Mouse (Mus musculus) heart, embryonic 15.5 days (tissue): Measurements from ENCODE around the gene Mrpl16. TPM values are rescaled to one million over a fixed set of nuclear protein-coding genes. Genes with fewer than 3 reads are reported as not detected.

Experiments
- ATAC-seq: fragments of 200-750 bp; cut with Nextera tagmentation; replicated peaks from 2 replicates; pipeline ENCODE4 v1.8.0; 2017; ENCODE audit warnings: low read depth, moderate TSS enrichment; ENCODE audit not compliant: insufficient number of reproducible peaks, insufficient read depth, low FRiP score
- H3K27ac ChIP-seq: fragments of 300-500 bp; sonication (generic); 2 replicates; pipeline ENCODE4 v1.5.1; 2015; ENCODE audit warnings: mild to moderate bottlenecking, inconsistent platforms
- H3K27me3 ChIP-seq: fragments of 300-500 bp; sonication (generic); 2 replicates; pipeline ENCODE4 v1.6.1; 2015; ENCODE audit warnings: inconsistent platforms
- H3K36me3 ChIP-seq: fragments of 300-500 bp; sonication (generic); 2 replicates; pipeline ENCODE4 v1.6.1; 2015; ENCODE audit warnings: mild to moderate bottlenecking, inconsistent platforms
- H3K4me1 ChIP-seq: fragments of 300-500 bp; sonication (generic); replicated peaks from 2 replicates; pipeline ENCODE4 v1.6.1; 2015; ENCODE audit warnings: inconsistent platforms
- H3K4me2 ChIP-seq: fragments of 300-500 bp; sonication (generic); 2 replicates; pipeline ENCODE4 v1.6.1; 2015; ENCODE audit warnings: inconsistent platforms, mild to moderate bottlenecking, moderate library complexity
- H3K4me3 ChIP-seq: fragments of 300-500 bp; sonication (generic); 2 replicates; pipeline ENCODE4 v1.5.1; 2015; ENCODE audit warnings: mild to moderate bottlenecking, inconsistent platforms
- H3K9ac ChIP-seq: fragments of 300-500 bp; sonication (generic); 2 replicates; pipeline ENCODE4 v1.6.1; 2015; ENCODE audit warnings: mild to moderate bottlenecking, inconsistent platforms
- H3K9me3 ChIP-seq: fragments of 300-500 bp; sonication (generic); replicated peaks from 2 replicates; pipeline ENCODE4 v1.6.1; 2016; ENCODE audit warnings: inconsistent platforms
- WGBS: fragments of 180-500 bp; shearing (Covaris S2); methylation state at CpG from one replicate; pipeline ENCODE4 v1.1.7; 2015; ENCODE audit warnings: mixed read lengths; 5-methylcytosine and 5-hydroxymethylcytosine counted together
- polyA plus RNA-seq: library from polyadenylated mRNA; unstranded; fragments of >200 nt; fragmentation: Nextera tagmentation; extraction: Ambion mirVana; gene quantifications from 2 replicates; pipeline ENCODE4 v1.2.1, GENCODE M21; 2015

Gene Mrpl16
- polyA plus RNA-seq, 1 experiment from 2014 or later, result 66.6 TPM

DNA sequence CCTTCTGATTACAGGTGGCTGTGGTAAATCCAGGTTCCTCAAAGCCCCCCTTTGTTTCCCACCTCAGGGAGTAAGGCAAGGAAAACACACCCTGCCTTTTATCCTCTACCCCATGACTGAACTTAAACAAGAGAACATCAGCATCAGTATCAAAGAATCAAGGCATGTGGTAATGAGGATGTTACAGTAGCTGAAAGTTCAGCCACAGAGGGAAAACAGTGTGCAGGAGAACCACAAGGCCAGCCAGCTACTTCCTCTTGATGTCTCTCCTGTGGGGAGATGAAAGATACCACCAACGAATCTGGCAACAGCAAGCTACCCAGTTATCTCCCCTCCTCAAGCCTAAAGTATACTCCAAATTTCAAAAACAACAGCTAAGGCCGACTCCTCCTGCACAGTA lies 37.1 kb downstream of the Mrpl16 start:
- WGBS, result 43% methylated on average over 2 of the region's 2 CpGs

DNA sequence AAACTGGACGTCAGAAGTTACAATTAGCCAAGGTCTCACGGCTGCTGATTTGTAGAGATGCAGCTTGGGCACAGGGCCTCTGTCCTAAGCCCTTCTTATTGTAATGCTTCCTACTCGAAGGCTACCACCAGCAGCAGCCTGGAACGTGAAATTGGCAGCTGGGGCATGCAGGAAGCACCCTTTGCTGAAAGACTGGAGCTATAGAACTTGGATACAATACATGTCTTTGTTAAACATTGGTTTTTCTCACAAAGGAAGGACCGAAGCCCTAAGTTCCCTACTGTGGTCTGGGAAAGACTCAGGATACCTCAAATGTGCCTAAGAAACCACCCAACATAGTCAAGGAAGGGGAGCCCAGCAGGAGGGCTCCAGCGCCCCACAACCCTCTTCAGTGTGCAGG lies 37.6 kb downstream of the Mrpl16 start:
- no peak overlapping the region for H3K27ac ChIP-seq
- no peak overlapping the region for H3K9ac ChIP-seq
- H3K4me1 ChIP-seq, result peaks cover 8% of the 10 kb centered on the region; the same call in 1 of the 2 replicates
- ATAC-seq, result no peak
- no peaks in the 10 kb centered on the region for H3K36me3 ChIP-seq
- WGBS, result 65% methylated on average over 6 of the region's 6 CpGs
- no peak overlapping the region for H3K4me2 ChIP-seq
- H3K27me3 ChIP-seq, result no peaks in the 10 kb centered on the region
- H3K9me3 ChIP-seq, result no peaks in the 10 kb centered on the region
- H3K4me3 ChIP-seq, result no peak overlapping the region

More for the DNA sequence above, 37.1 kb downstream of the Mrpl16 start:
- H3K9me3 ChIP-seq, result no peaks in the 10 kb centered on the region
- H3K4me3 ChIP-seq, result no peak overlapping the region
- H3K9ac ChIP-seq, result no peak overlapping the region
- peaks cover 7% of the 10 kb centered on the region; the same call in 1 of the 2 replicates for H3K4me1 ChIP-seq
- no peak for ATAC-seq
- H3K27ac ChIP-seq, result no peak overlapping the region
- H3K4me2 ChIP-seq, result no peak overlapping the region
- H3K27me3 ChIP-seq, result no peaks in the 10 kb centered on the region
- no peaks in the 10 kb centered on the region for H3K36me3 ChIP-seq

DNA sequence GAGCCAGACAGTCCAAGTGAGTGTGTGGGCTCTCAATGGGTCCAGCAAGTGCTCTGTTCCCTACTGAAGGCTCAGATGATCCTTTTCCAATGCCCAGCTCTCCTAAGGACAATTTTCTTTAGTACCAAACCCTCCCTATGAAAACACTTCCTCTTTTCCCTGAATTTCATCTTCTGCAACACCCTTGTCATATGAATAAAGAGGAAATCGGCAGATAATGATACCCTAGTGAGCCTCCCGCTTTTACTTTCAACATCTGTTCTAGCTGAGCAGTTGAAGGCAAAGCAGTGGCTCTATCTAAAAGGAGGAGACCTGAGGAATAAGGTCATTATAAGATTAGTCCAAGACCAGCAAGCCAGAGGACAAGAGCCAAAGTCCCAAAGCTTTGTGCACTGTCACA lies 38.3 kb downstream of the Mrpl16 start:
- H3K27ac ChIP-seq, result no peak overlapping the region
- H3K4me3 ChIP-seq, result no peak overlapping the region
- H3K9me3 ChIP-seq, result no peaks in the 10 kb centered on the region
- H3K27me3 ChIP-seq, result no peaks in the 10 kb centered on the region
- H3K9ac ChIP-seq, result no peak overlapping the region
- 81% methylated on average over 2 of the region's 2 CpGs for WGBS
- H3K4me2 ChIP-seq, result no peak overlapping the region
- H3K4me1 ChIP-seq, result peaks cover 8% of the 10 kb centered on the region; the same call in 1 of the 2 replicates
- ATAC-seq, result no peak
- H3K36me3 ChIP-seq, result no peaks in the 10 kb centered on the region

DNA sequence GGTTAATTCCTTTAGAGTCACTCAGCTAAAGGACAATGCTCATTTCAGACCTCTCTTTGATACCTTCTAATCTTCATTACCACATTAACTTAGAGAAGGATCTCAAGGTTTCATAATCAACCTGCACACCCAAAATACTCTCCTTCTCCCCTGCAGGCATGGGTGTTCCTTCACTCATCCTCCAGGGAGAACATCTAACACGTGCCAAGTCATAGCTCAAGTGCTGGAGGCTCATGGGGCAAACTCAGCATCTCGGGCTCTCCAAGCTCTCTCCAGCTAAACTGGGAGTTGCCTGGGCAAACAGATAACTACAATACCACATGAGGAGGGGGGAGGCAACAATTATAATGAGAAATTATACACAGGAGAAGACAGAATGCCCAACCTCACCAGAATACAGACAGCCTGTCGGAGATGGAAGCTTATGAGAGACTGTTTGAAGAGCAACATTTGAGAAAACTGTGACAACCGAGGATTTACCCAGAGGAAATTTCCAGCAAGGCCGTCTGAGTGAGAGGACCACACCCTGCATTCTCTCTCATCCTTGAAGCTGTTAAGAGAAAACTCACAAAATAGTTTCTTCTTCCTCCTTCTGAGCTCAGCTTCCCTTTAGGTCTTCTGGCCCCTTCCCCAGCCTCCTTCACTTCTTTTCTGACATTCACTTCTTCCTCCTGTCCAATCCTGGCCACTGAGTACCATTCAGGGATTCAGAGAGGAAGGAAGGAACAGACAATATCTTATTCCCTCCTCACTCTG lies 40.0 kb downstream of the Mrpl16 start:
- Histone ChIP-seq H3K4me3 (no peak overlapping the region), H3K4me1 (peaks cover 8% of the 10 kb centered on the region), H3K27me3 (0 out of 2 replicates have a peak, but pooled peaks cover 3% of the 10 kb centered on the region), H3K36me3 (no peaks in the 10 kb centered on the region), H3K4me2 (no peak overlapping the region), H3K27ac (no peak overlapping the region), H3K9ac (no peak overlapping the region), H3K9me3 (no peaks in the 10 kb centered on the region)
- no peak for ATAC-seq
- 70% methylated on average over 5 of the region's 5 CpGs for WGBS

DNA sequence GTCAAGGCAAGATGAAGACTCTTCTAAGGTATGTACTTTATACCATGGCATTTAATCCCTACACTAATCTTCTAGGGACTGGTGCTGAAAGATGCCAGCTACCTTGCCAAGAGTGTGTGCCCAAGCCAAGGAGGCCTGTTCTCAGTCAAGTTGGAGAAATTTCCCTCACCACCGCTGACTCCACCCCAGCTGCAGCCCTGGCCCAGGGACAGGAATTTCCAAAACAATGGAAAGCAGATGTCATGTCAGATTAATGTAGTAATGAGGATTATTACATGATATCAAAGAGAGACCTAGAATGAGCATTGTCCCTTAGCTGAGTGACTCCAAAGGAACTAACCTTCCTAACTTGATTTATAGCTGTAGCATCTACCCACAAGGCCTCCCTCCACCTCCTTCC lies 40.7 kb downstream of the Mrpl16 start:
- peaks cover 8% of the 10 kb centered on the region for H3K4me1 ChIP-seq
- H3K27ac ChIP-seq, result no peak overlapping the region
- 0 out of 2 replicates have a peak, but pooled peaks cover 3% of the 10 kb centered on the region for H3K27me3 ChIP-seq
- no peak overlapping the region for H3K4me3 ChIP-seq
- no peaks in the 10 kb centered on the region for H3K9me3 ChIP-seq
- no peaks in the 10 kb centered on the region for H3K36me3 ChIP-seq
- H3K4me2 ChIP-seq, result no peak overlapping the region
- no peak for ATAC-seq
- WGBS, result 66% methylated on average over 1 of the region's 1 CpGs
- H3K9ac ChIP-seq, result no peak overlapping the region

DNA sequence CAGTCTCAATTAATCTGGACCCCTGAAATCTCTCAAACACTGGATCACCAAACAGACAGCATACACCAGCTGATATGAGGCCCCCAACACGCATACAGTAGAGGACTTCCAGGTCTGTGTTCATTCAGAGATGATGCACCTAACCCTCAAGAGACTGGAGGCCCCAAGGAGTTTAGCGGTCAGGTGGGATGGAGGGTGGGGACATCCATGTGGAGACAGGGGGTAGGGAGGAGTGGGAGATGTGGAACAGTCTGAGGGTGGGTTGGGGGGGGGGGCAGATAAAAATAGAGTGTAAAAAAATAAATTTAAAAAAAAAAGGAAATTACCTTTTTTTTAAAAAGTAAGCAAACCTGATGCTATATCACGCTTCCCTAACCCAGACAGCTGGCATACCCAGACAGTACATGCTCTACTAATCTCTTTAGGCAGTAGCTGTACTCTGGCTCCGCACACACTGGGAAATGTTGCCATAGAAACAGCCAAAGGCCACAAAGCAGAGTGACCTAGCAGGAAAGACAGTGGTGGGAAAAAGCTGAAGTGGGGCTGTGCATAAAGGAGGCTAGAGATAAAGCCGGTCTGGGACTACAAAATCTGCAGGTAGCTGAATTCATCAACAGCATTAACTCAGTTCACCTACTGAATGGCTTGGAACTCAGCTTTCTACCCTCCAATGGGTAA lies 41.6 kb downstream of the Mrpl16 start:
- peak; percentile 83 for ATAC-seq
- Histone ChIP-seq H3K4me1 (peaks cover 8% of the 10 kb centered on the region), H3K27me3 (0 out of 2 replicates have a peak, but pooled peaks cover 3% of the 10 kb centered on the region), H3K9me3 (no peaks in the 10 kb centered on the region), H3K36me3 (no peaks in the 10 kb centered on the region), H3K27ac (0 out of 2 replicates have a peak overlapping the region, but pooled peaks have one; percentile 9), H3K4me2 (no peak overlapping the region), H3K4me3 (no peak overlapping the region), H3K9ac (no peak overlapping the region)
- 40% methylated on average over 5 of the region's 5 CpGs for WGBS

DNA sequence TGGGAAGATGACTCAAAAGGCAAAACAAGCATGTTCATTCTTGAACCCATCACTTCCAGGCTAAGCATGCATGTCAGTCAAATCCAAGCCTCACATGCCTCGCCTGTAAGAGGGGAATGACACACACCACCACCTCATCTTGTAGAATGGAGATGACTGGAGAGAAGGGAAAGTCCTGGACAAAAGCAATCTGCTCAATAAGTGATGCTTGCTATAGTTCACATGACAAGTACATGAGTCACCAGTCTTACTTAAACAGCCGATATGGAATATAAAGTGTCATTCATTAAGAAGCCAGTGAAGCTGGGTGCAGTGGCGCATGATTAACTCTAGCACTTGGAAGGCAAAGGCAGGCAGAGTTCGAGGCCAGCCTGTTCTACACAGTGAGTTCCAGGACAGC lies 42.9 kb downstream of the Mrpl16 start:
- no peak for ATAC-seq
- Histone ChIP-seq H3K9ac (no peak overlapping the region), H3K9me3 (no peaks in the 10 kb centered on the region), H3K27me3 (0 out of 2 replicates have a peak, but pooled peaks cover 3% of the 10 kb centered on the region), H3K4me2 (no peak overlapping the region), H3K4me3 (no peak overlapping the region), H3K4me1 (peaks cover 10% of the 10 kb centered on the region), H3K27ac (peak overlapping the region; percentile 58; the same call in 1 of the 2 replicates), H3K36me3 (no peaks in the 10 kb centered on the region)
- WGBS, result 59% methylated on average over 4 of the region's 4 CpGs

DNA sequence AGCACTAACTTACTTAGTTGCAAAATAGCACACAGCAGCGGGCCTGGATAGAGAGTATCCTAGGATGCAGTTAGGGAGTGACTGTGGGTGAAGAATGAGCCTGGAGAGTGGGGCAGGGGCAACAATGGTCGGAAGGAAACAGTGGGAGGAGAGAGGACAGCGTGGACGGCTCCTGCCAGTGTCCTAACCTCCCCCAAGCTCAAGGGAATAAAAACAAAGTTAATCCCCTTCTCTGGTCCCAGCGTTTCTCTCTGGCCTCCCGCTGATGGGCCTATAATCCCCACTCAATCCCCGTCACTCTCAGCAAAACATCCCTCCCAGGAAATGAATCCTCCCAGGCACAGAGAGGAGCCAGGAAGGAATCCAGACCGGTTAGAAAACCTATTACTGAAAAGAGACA lies 43.5 kb downstream of the Mrpl16 start:
- H3K27me3 ChIP-seq, result 0 out of 2 replicates have a peak, but pooled peaks cover 3% of the 10 kb centered on the region
- no peak overlapping the region for H3K9ac ChIP-seq
- no peaks in the 10 kb centered on the region for H3K9me3 ChIP-seq
- H3K4me1 ChIP-seq, result peaks cover 14% of the 10 kb centered on the region
- H3K27ac ChIP-seq, result peak overlapping the region; percentile 58
- whole genome bisulfite sequencing, result 11% methylated on average over 8 of the region's 8 CpGs
- ATAC-seq, result no peak; the same call in 1 of the 2 replicates
- H3K36me3 ChIP-seq, result no peaks in the 10 kb centered on the region
- peak overlapping the region; percentile 13; the same call in 1 of the 2 replicates for H3K4me2 ChIP-seq
- no peak overlapping the region for H3K4me3 ChIP-seq

DNA sequence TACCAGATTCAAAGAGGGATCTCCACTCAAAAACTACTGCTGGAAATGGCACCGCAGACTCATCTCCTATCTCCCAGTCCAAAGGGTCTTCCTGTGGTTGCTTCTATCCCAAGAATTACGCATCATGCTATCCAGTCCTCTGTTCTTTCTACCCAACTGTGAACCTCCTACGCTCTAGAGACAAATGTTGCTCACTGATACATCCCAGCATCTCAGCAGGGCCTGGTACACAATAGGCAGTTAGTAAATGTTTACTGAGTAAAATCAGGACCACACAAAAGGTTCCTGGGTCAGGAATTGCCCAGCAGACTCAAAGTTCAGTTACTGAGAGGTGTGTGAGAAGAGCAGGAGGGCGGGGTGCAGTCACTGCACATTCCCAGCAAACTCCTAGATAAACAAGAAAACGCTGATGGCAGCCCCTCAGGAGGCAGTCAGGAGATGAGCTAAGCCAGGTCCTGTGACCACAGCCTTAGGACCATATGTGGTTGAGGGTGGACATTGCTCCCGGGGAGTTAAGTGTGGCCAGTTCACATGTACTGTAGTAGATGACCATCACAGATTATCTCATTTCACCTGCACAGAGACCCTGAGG lies 44.6 kb downstream of the Mrpl16 start:
- Histone ChIP-seq H3K4me3 (no peak overlapping the region), H3K4me2 (no peak overlapping the region), H3K9me3 (no peaks in the 10 kb centered on the region), H3K27ac (no peak overlapping the region), H3K36me3 (no peaks in the 10 kb centered on the region), H3K4me1 (peaks cover 21% of the 10 kb centered on the region), H3K27me3 (0 out of 2 replicates have a peak, but pooled peaks cover 3% of the 10 kb centered on the region), H3K9ac (0 out of 2 replicates have a peak overlapping the region, but pooled peaks have one; percentile 2)
- no peak for ATAC-seq
- WGBS, result 74% methylated on average over 6 of the region's 6 CpGs

DNA sequence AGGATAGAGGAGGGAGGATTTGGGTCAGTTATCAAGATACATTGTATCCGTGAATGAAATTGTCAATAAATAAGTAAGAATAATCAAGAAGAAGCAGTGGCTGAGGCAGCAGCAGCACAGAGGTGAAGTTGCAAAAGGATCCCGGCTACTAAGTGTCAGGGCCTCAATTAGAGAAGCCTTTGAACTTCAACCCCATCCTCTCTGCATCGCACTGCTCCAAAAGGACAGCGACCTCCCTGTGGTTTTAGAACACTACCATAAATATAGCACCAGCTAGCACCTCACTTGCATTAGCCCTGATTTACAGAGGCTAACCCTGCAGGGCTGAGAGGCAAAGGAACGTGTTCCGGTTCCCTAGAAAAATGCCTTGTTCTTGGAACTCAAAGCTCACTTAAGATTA lies 46.5 kb downstream of the Mrpl16 start:
- Histone ChIP-seq H3K9me3 (no peaks in the 10 kb centered on the region), H3K27me3 (0 out of 2 replicates have a peak, but pooled peaks cover 3% of the 10 kb centered on the region), H3K36me3 (no peaks in the 10 kb centered on the region), H3K4me2 (no peak overlapping the region), H3K9ac (no peak overlapping the region), H3K4me3 (no peak overlapping the region), H3K4me1 (peaks cover 18% of the 10 kb centered on the region), H3K27ac (no peak overlapping the region)
- ATAC-seq, result no peak
- 36% methylated on average over 6 of the region's 6 CpGs for WGBS

DNA sequence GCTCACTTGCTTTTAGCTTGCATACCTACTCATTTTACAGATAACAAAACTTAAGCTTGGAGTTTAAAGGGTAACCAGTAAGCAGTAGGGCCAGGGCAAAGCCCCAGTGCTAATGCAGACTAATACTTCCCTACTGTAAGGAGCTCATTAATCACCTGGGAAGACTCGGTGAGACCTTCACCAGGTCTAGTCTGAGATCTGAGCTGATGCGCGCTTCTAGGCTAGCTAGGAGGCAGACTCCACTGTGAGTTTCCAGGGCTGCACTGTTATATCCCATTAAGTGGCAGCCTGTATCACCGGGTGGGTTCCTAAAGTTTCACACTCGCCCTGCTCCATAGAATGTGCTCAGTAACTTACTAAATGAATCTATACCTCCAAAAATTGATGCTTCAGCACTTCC lies 47.4 kb downstream of the Mrpl16 start:
- no peaks in the 10 kb centered on the region for H3K9me3 ChIP-seq
- H3K27me3 ChIP-seq, result 0 out of 2 replicates have a peak, but pooled peaks cover 3% of the 10 kb centered on the region
- H3K4me3 ChIP-seq, result peak overlapping the region; percentile 78
- no peak overlapping the region for H3K9ac ChIP-seq
- H3K36me3 ChIP-seq, result no peaks in the 10 kb centered on the region
- WGBS, result 25% methylated on average over 5 of the region's 5 CpGs
- H3K4me2 ChIP-seq, result peak overlapping the region; percentile 99
- ATAC-seq, result no peak
- no peak overlapping the region for H3K27ac ChIP-seq
- H3K4me1 ChIP-seq, result peaks cover 13% of the 10 kb centered on the region
